Mouse (Mus musculus) hindbrain, embryonic 15.5 days (tissue): Measurements from ENCODE around the gene Lztfl1. TPM values are rescaled to one million over a fixed set of nuclear protein-coding genes. Genes with fewer than 3 reads are reported as not detected.
"Not testable (repeated sequence)": the region's sequence is repeated elsewhere in the genome, so short reads cannot be mapped to it uniquely, and the experiment has no call there.

Experiments
- ATAC-seq: fragments of 200-750 bp; cut with Nextera tagmentation; 2 replicates; pipeline ENCODE4 v1.8.0; 2017; ENCODE audit warnings: low read depth, moderate number of reproducible peaks, moderate TSS enrichment; ENCODE audit not compliant: low FRiP score
- H3K27ac ChIP-seq: fragments of 300-500 bp; sonication (generic); replicated peaks from 2 replicates; pipeline ENCODE4 v1.5.1; 2015; ENCODE audit warnings: mild to moderate bottlenecking, inconsistent platforms
- H3K27me3 ChIP-seq: fragments of 300-500 bp; sonication (generic); 2 replicates; pipeline ENCODE4 v1.6.1; 2015; ENCODE audit warnings: control low read depth, inconsistent platforms
- H3K36me3 ChIP-seq: fragments of 300-500 bp; sonication (generic); 2 replicates; pipeline ENCODE4 v1.6.1; 2015; ENCODE audit warnings: control low read depth, inconsistent platforms
- H3K4me1 ChIP-seq: fragments of 300-500 bp; sonication (generic); replicated peaks from 2 replicates; pipeline ENCODE4 v1.6.1; 2015; ENCODE audit warnings: control low read depth, inconsistent platforms
- H3K4me2 ChIP-seq: fragments of 300-500 bp; sonication (generic); 2 replicates; pipeline ENCODE4 v1.6.1; 2015; ENCODE audit warnings: moderate library complexity, mild to moderate bottlenecking, inconsistent platforms
- H3K4me3 ChIP-seq: fragments of 300-500 bp; sonication (generic); 2 replicates; pipeline ENCODE4 v1.5.1; 2015; ENCODE audit warnings: mild to moderate bottlenecking, inconsistent platforms
- H3K9ac ChIP-seq: fragments of 300-500 bp; sonication (generic); 2 replicates; pipeline ENCODE4 v1.6.1; 2015; ENCODE audit warnings: inconsistent platforms
- H3K9me3 ChIP-seq: fragments of 300-500 bp; sonication (generic); 2 replicates; pipeline ENCODE4 v1.6.1; 2016; ENCODE audit warnings: control low read depth, inconsistent platforms
- WGBS: fragments of 180-500 bp; shearing (Covaris S2); methylation state at CpG from one replicate; pipeline ENCODE4 v1.1.7; 2015; 5-methylcytosine and 5-hydroxymethylcytosine counted together
- polyA plus RNA-seq: library from polyadenylated mRNA; unstranded; fragments of >200 nt; fragmentation: Nextera tagmentation; extraction: Ambion mirVana; gene quantifications from 2 replicates; pipeline ENCODE4 v1.2.1, GENCODE M21; 2015

Lztfl1 gene
- polyA plus RNA-seq = 44.2 and 52.0 TPM in 2 replicates

GRCm38 (mm10) chr9:123717186-123718008 lies at the start of gene Lztfl1:
Lztfl1 (minus strand) TSS chr9:123717697.
- Histone ChIP-seq H3K36me3 (0 out of 2 replicates have a peak, but pooled peaks cover 1% of the 10 kb centered on the region), H3K27ac (peak within 1 kb of the TSS; percentile 78), H3K9ac (peak within 1 kb of the TSS; percentile 97), H3K4me1 (peaks cover 18% of the 10 kb centered on the region), H3K27me3 (peaks cover 3% of the 10 kb centered on the region; the same call in 1 of the 2 replicates), H3K4me2 (peak within 1 kb of the TSS; percentile 65), H3K4me3 (peak within 1 kb of the TSS; percentile 100), H3K9me3 (no peaks in the 10 kb centered on the region)
- WGBS = under 1% methylated on average over 55 of the region's 55 CpGs
- peak; percentile 100 for ATAC-seq

- no peak overlapping the region for H3K9ac ChIP-seq
- H3K4me1 ChIP-seq = no peaks in the 10 kb centered on the region
- WGBS = 93% methylated on average over 3 of the region's 3 CpGs
- H3K36me3 ChIP-seq = no peaks in the 10 kb centered on the region
- no peak for ATAC-seq
- H3K9me3 ChIP-seq = no peaks in the 10 kb centered on the region
- no peak overlapping the region for H3K4me2 ChIP-seq
- no peak overlapping the region for H3K4me3 ChIP-seq
- no peak overlapping the region for H3K27ac ChIP-seq
- no peaks in the 10 kb centered on the region for H3K27me3 ChIP-seq
Observed at GRCm38 (mm10) chr9:123766996-123767395, 49.5 kb upstream of the Lztfl1 start.

GRCm38 (mm10) chr9:123763771-123764170 lies 46.3 kb upstream of the Lztfl1 start:
- Histone ChIP-seq H3K4me3 (no peak overlapping the region), H3K4me2 (no peak overlapping the region), H3K4me1 (no peaks in the 10 kb centered on the region), H3K9me3 (no peaks in the 10 kb centered on the region), H3K27ac (no peak overlapping the region), H3K9ac (no peak overlapping the region), H3K36me3 (no peaks in the 10 kb centered on the region), H3K27me3 (no peaks in the 10 kb centered on the region)
- 89% methylated on average over 3 of the region's 3 CpGs for WGBS
- no peak for ATAC-seq

GRCm38 (mm10) chr9:123762886-123763285 lies 45.4 kb upstream of the Lztfl1 start:
- Histone ChIP-seq H3K4me2 (no peak overlapping the region), H3K27ac (no peak overlapping the region), H3K4me3 (no peak overlapping the region), H3K27me3 (no peaks in the 10 kb centered on the region), H3K9me3 (no peaks in the 10 kb centered on the region), H3K4me1 (no peaks in the 10 kb centered on the region), H3K9ac (no peak overlapping the region), H3K36me3 (no peaks in the 10 kb centered on the region)
- WGBS = 87% methylated on average over 4 of the region's 4 CpGs
- ATAC-seq = no peak

GRCm38 (mm10) chr9:123760806-123761205 lies 43.3 kb upstream of the Lztfl1 start:
- H3K4me2 ChIP-seq = no peak overlapping the region
- H3K9ac ChIP-seq = no peak overlapping the region
- no peaks in the 10 kb centered on the region for H3K9me3 ChIP-seq
- no peak for ATAC-seq
- 87% methylated on average over 3 of the region's 3 CpGs for WGBS
- no peak overlapping the region for H3K27ac ChIP-seq
- no peaks in the 10 kb centered on the region for H3K27me3 ChIP-seq
- no peaks in the 10 kb centered on the region for H3K36me3 ChIP-seq
- no peak overlapping the region for H3K4me3 ChIP-seq
- H3K4me1 ChIP-seq = no peaks in the 10 kb centered on the region

GRCm38 (mm10) chr9:123758645-123759044 lies 41.1 kb upstream of the Lztfl1 start:
- Histone ChIP-seq H3K27me3 (no peaks in the 10 kb centered on the region), H3K36me3 (no peaks in the 10 kb centered on the region), H3K4me3 (no peak overlapping the region), H3K4me1 (no peaks in the 10 kb centered on the region), H3K27ac (no peak overlapping the region), H3K4me2 (no peak overlapping the region), H3K9ac (no peak overlapping the region), H3K9me3 (no peaks in the 10 kb centered on the region)
- no peak for ATAC-seq
- 84% methylated on average over 4 of the region's 4 CpGs for WGBS

GRCm38 (mm10) chr9:123758156-123758555 lies 40.7 kb upstream of the Lztfl1 start:
- Histone ChIP-seq H3K4me1 (no peaks in the 10 kb centered on the region), H3K36me3 (no peaks in the 10 kb centered on the region), H3K9ac (no peak overlapping the region), H3K9me3 (no peaks in the 10 kb centered on the region), H3K4me3 (no peak overlapping the region), H3K27me3 (no peaks in the 10 kb centered on the region), H3K27ac (no peak overlapping the region), H3K4me2 (no peak overlapping the region)
- 87% methylated on average over 1 of the region's 1 CpGs for WGBS
- no peak for ATAC-seq

GRCm38 (mm10) chr9:123757326-123757725 lies 39.8 kb upstream of the Lztfl1 start:
- H3K9ac ChIP-seq = no peak overlapping the region
- WGBS = 68% methylated on average over 2 of the region's 2 CpGs

GRCm38 (mm10) chr9:123756752-123757151 lies 39.3 kb upstream of the Lztfl1 start:
- Histone ChIP-seq H3K4me2 (no peak overlapping the region), H3K36me3 (no peaks in the 10 kb centered on the region), H3K9ac (no peak overlapping the region), H3K27me3 (no peaks in the 10 kb centered on the region), H3K4me1 (no peaks in the 10 kb centered on the region), H3K9me3 (no peaks in the 10 kb centered on the region), H3K4me3 (no peak overlapping the region), H3K27ac (no peak overlapping the region)
- ATAC-seq = no peak
- WGBS = 94% methylated on average over 3 of the region's 3 CpGs

More at GRCm38 (mm10) chr9:123757326-123757725, 39.8 kb upstream of the Lztfl1 start:
- Histone ChIP-seq H3K9me3 (no peaks in the 10 kb centered on the region), H3K4me3 (no peak overlapping the region), H3K36me3 (no peaks in the 10 kb centered on the region), H3K4me1 (no peaks in the 10 kb centered on the region), H3K4me2 (no peak overlapping the region), H3K27me3 (no peaks in the 10 kb centered on the region), H3K27ac (no peak overlapping the region)
- no peak for ATAC-seq

GRCm38 (mm10) chr9:123754333-123754732 lies 36.8 kb upstream of the Lztfl1 start:
- 95% methylated on average over 4 of the region's 4 CpGs for WGBS
- Histone ChIP-seq H3K4me2 (no peak overlapping the region), H3K4me3 (no peak overlapping the region), H3K27ac (no peak overlapping the region), H3K9me3 (no peaks in the 10 kb centered on the region), H3K36me3 (no peaks in the 10 kb centered on the region), H3K9ac (no peak overlapping the region), H3K27me3 (no peaks in the 10 kb centered on the region), H3K4me1 (no peaks in the 10 kb centered on the region)
- ATAC-seq = no peak

- H3K27ac ChIP-seq, H3K9ac ChIP-seq, H3K4me2 ChIP-seq, ATAC-seq, H3K36me3 ChIP-seq, H3K27me3 ChIP-seq, H3K4me3 ChIP-seq, H3K9me3 ChIP-seq, H3K4me1 ChIP-seq: not testable (repeated sequence)
- 91% methylated on average over 8 of the region's 8 CpGs for WGBS
Observed at GRCm38 (mm10) chr9:123749687-123750086, 32.2 kb upstream of the Lztfl1 start.

- no peaks in the 10 kb centered on the region for H3K36me3 ChIP-seq
- no peaks in the 10 kb centered on the region for H3K27me3 ChIP-seq
- H3K9ac ChIP-seq = no peak overlapping the region
- ATAC-seq = no peak
- H3K27ac ChIP-seq = no peak overlapping the region
- no peak overlapping the region for H3K4me3 ChIP-seq
- WGBS = 89% methylated on average over 4 of the region's 4 CpGs
- H3K4me1 ChIP-seq = no peaks in the 10 kb centered on the region
- no peak overlapping the region for H3K4me2 ChIP-seq
- no peaks in the 10 kb centered on the region for H3K9me3 ChIP-seq
Observed at GRCm38 (mm10) chr9:123740799-123741198, 23.3 kb upstream of the Lztfl1 start.
